Mouse (Mus musculus): ENCODE measurements around the gene Fgf5.

Gene Fgf5

GRCm38 (mm10) chr5:98300079-98300478 lies 46.1 kb downstream of the Fgf5 start:
- no peak for DNase-seq (ENCODE audit: low spot score in 2 of 2)

GRCm38 (mm10) chr5:98305673-98306072 lies 51.7 kb downstream of the Fgf5 start:
- no peak for DNase-seq (ENCODE audit: low spot score in 2 of 2)

- DNase-seq (ENCODE audit: low spot score in 2 of 2): no peak
Measured at GRCm38 (mm10) chr5:98306528-98306927, 52.5 kb downstream of the Fgf5 start.

- DNase-seq (ENCODE audit: low spot score in 2 of 2): no peak
Measured at GRCm38 (mm10) chr5:98326625-98327024, 72.6 kb downstream of the Fgf5 start.

All from right cerebral cortex, adult 2 months (tissue).